Mouse (Mus musculus) lung, embryonic 15.5 days (tissue): Measurements from ENCODE around the gene Pax5. TPM values are rescaled to one million over a fixed set of nuclear protein-coding genes. Genes with fewer than 3 reads are reported as not detected.

Experiments used
- ATAC-seq: fragments of 200-750 bp; cut with Nextera tagmentation; 2 replicates; pipeline ENCODE4 v1.8.0; 2017; ENCODE audit warnings: moderate number of reproducible peaks, borderline replicate concordance; ENCODE audit not compliant: low FRiP score, low TSS enrichment; ENCODE audit errors: extremely low read depth
- H3K27ac ChIP-seq: fragments of 300-500 bp; sonication (generic); 2 replicates; pipeline ENCODE4 v1.5.1; 2015; ENCODE audit warnings: moderate library complexity, mild to moderate bottlenecking, inconsistent platforms
- H3K27me3 ChIP-seq: fragments of 300-500 bp; sonication (generic); 2 replicates; pipeline ENCODE4 v1.6.1; 2015; ENCODE audit warnings: inconsistent platforms
- H3K36me3 ChIP-seq: fragments of 300-500 bp; sonication (generic); 2 replicates; pipeline ENCODE4 v1.6.1; 2015; ENCODE audit warnings: inconsistent platforms
- H3K4me1 ChIP-seq: fragments of 300-500 bp; sonication (generic); 2 replicates; pipeline ENCODE4 v1.6.1; 2015; ENCODE audit warnings: inconsistent platforms
- H3K4me2 ChIP-seq: fragments of 300-500 bp; sonication (generic); 2 replicates; pipeline ENCODE4 v1.6.1; 2015; ENCODE audit warnings: inconsistent platforms, mild to moderate bottlenecking, moderate library complexity
- H3K4me3 ChIP-seq: fragments of 300-500 bp; sonication (generic); 2 replicates; pipeline ENCODE4 v1.5.1; 2015; ENCODE audit warnings: mild to moderate bottlenecking, inconsistent platforms
- H3K9ac ChIP-seq: fragments of 300-500 bp; sonication (generic); 2 replicates; pipeline ENCODE4 v1.6.1; 2015; ENCODE audit warnings: inconsistent platforms
- H3K9me3 ChIP-seq: fragments of 300-500 bp; sonication (generic); 2 replicates; pipeline ENCODE4 v1.6.1; 2016; ENCODE audit warnings: inconsistent platforms
- WGBS: fragments of 180-500 bp; shearing (Covaris S2); methylation state at CpG from one replicate; pipeline ENCODE4 v1.1.7; 2015; 5-methylcytosine and 5-hydroxymethylcytosine counted together
- polyA plus RNA-seq: library from polyadenylated mRNA; unstranded; fragments of >200 nt; fragmentation: Nextera tagmentation; extraction: Ambion mirVana; gene quantifications from 2 replicates; pipeline ENCODE4 v1.2.1, GENCODE M21; 2015

Pax5 gene
- polyA plus RNA-seq, 1 experiment from 2014 or later = not detected

DNA sequence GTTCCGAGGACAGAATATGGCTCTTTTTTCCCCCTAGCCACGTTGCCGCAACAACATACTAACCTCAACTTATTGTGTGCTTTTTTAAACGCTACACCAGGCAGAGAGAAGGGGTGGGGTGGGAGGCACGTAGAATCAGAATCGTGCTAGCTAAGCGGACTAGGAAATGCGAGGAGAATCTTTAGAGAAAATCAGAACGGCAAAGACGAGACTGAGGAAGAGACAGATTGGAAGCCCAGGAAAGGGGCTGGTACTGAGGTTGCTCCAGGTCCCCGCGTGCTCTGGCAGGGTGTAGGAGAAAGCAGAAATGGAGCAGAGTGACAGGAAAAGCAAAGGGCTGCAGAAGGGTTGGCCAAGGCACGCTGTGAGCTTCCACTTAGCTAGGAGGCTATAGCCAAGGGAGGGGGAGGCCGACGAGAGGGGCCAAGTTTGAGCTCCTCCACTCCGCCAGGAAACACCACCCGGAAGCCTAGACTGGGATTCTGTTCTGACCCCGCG lies 3.3 kb upstream of the Pax5 start:
- H3K4me1 ChIP-seq = peaks cover 13% of the 10 kb centered on the region
- no peak overlapping the region; the same call in 1 of the 2 replicates for H3K4me3 ChIP-seq
- no peak overlapping the region for H3K9ac ChIP-seq
- no peak overlapping the region for H3K27ac ChIP-seq
- peaks cover 94% of the 10 kb centered on the region for H3K27me3 ChIP-seq
- WGBS = under 1% methylated on average over 19 of the region's 19 CpGs
- H3K9me3 ChIP-seq = no peaks in the 10 kb centered on the region
- ATAC-seq = no peak
- H3K4me2 ChIP-seq = 0 out of 2 replicates have a peak overlapping the region, but pooled peaks have one; percentile 27
- H3K36me3 ChIP-seq = no peaks in the 10 kb centered on the region

DNA sequence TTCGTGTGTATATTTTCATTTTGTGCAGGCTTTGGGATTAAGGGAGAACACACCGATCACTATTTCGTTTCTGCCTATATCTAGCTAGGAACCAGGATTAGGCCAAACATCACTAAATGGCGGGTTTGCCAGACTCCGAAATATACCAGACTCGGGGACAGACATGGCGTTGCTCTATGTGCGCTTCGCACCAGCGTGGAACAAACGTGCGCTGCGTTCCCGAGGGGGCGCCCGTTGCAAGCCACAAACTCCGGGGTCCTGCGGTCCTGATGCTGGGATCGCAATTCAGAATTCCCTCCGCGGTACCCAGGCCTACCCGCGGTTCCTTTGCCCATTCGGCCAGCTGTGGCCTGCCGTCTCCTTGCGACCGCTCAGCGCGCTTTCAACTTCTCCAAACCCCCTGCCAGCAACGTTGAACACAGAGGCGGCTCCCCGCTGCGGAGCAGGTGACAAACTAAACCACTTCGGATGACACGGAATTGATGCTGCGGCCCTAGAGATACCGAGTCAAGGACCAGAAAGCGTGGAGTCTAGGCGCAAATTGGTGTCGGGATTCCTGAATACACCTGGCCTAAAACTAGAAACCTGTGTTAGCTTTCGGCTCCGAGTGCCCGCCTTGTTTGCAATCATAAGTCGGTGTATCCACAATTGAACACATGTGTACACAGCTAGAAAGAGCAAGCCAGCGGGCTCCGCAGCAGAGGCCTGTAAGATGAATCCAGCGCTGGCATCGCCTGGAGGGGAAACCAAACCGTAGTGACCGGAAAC lies 2.7 kb upstream of the Pax5 start:
- Histone ChIP-seq H3K9ac (no peak overlapping the region), H3K36me3 (no peaks in the 10 kb centered on the region), H3K4me3 (peak overlapping the region; percentile 17), H3K9me3 (no peaks in the 10 kb centered on the region), H3K27me3 (peaks cover 94% of the 10 kb centered on the region), H3K4me1 (peaks cover 13% of the 10 kb centered on the region), H3K27ac (no peak overlapping the region), H3K4me2 (peak overlapping the region; percentile 27)
- no peak for ATAC-seq
- WGBS = 1% methylated on average over 50 of the region's 50 CpGs

DNA sequence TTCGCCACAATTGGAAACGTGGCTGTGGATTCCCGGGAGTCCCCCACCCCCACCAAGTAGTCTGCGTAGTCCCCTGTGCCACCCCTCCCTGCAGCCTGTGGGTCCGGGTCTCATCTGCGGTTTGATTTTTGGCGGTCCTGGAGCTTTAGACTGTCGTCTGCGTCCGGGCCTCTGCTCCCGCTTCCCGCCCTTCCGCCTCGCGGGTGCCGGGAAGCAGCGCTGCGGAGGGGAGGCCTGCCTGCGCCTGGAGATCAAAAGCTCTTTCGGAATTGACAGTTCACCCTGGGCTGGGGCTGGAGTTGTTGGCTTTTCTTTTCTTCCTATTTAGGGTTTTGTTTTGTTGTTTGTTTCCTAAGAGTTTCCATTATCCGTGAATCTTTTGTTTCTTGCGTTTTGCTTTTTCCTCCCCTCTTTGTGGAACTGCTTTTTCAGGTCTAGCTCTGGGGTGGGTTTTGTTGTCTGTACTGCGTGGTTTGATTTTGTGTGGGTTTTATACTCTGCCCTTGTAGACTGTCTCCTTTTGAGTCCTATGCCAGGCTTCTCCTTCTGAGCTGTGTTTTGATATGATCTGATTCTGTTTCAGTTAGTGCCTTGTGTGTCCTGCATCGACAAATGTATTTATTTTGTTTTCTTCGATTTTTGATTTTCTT lies 1.9 kb upstream of the Pax5 start:
- H3K27ac ChIP-seq = no peak overlapping the region
- no peak for ATAC-seq
- no peak overlapping the region for H3K9ac ChIP-seq
- WGBS = under 1% methylated on average over 25 of the region's 25 CpGs
- peaks cover 13% of the 10 kb centered on the region for H3K4me1 ChIP-seq
- peak overlapping the region; percentile 40 for H3K4me2 ChIP-seq
- no peaks in the 10 kb centered on the region for H3K36me3 ChIP-seq
- H3K4me3 ChIP-seq = peak overlapping the region; percentile 15; the same call in 1 of the 2 replicates
- H3K9me3 ChIP-seq = no peaks in the 10 kb centered on the region
- H3K27me3 ChIP-seq = peaks cover 94% of the 10 kb centered on the region

DNA sequence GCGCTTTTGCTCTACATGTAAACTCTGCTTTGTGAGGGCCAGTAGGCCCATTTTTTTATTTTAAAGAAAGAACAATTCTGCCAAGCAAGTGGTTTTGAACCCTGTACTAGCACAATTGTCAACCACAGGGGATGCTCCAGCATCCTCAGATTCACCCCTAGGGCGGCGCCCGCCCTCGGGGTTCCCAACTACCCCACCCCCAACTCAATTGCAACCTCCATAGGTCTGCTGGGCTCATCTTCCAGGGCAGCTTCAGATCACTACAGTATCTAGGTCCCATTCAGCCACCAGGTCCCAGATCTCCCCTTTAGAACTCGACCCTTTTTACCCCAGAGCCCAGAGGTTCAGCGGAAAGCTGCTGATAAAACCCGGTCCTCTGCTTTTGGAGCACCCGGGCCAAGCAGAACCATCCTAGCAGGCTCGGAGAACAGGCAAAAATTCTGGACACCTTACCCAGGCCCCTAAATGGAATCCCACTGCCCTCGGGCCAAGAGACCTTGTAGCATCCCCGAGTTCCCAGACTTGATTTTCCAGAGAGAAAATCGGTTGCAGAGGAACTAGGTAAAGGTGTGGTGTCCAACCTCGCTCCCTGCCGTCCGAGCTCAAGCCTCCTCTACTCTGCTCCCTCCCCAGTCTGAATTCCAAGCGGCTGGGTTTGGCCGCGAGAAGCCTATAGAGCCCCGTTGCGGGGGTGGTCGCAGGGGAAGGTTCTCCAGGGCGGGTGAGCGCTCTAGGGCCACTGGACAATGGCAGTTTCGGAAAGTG lies 1.0 kb upstream of the Pax5 start:
- Histone ChIP-seq H3K27ac (no peak overlapping the region), H3K9ac (no peak overlapping the region), H3K27me3 (peaks cover 94% of the 10 kb centered on the region), H3K4me2 (peak overlapping the region; percentile 40; the same call in 1 of the 2 replicates), H3K4me3 (peak overlapping the region; percentile 15; the same call in 1 of the 2 replicates), H3K4me1 (peaks cover 13% of the 10 kb centered on the region), H3K9me3 (no peaks in the 10 kb centered on the region), H3K36me3 (no peaks in the 10 kb centered on the region)
- ATAC-seq = no peak
- 2% methylated on average over 25 of the region's 25 CpGs for WGBS

DNA sequence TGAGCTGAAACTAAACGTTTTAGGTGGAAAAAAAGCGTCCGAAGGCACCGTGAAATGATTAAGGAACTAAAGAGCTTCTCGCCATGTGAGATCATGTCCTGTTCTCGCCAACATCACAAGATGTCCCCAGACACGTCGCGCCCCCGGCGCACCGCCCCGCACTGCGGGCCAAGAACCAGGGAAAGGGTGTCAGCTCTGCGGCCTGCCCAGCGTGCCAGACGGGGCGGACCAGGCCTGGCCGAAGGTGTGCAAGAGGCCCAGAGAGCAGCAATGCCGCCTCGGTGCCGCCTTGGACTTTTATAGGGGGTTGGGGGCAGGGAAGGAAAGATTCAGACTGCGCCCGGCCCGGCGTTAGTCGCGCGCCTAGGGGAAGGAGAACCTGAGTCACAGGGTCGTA lies 412 bp upstream of the Pax5 start:
- Histone ChIP-seq H3K36me3 (no peaks in the 10 kb centered on the region), H3K27me3 (peaks cover 99% of the 10 kb centered on the region), H3K4me2 (no peak overlapping the region), H3K27ac (no peak overlapping the region), H3K4me3 (no peak overlapping the region), H3K4me1 (peaks cover 13% of the 10 kb centered on the region), H3K9ac (no peak overlapping the region), H3K9me3 (no peaks in the 10 kb centered on the region)
- WGBS = 2% methylated on average over 30 of the region's 30 CpGs
- no peak for ATAC-seq

DNA sequence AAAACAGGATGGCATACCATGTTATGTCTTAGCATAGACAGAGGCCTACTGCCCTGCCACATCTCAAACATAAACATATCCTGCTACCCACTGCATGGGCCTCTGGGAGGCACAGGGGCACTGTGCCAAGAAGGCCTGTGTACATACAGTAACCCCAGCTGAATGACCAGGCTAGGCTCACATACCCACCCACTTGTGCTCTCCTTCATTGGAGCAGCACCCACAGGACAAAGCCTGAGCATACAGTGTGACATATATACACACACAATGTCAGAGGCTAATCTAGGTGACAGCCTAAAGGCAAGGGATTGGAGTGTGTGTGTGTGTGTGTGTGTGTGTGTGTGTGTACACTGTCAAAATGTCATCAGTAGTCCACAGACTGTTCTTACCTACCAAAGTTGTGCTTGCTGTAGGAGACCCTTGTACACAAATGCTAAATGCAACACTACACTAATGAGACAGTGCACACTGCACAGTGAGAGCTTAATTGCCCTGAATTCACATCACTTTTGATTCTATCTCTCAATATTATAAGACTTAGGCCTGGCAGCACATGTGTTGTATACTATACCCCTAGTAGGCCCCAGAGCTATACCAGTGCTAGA lies 1.1 kb downstream of the Pax5 start:
- Histone ChIP-seq H3K4me2 (no peak overlapping the region), H3K9ac (no peak overlapping the region), H3K27me3 (peaks cover 99% of the 10 kb centered on the region), H3K4me1 (peaks cover 18% of the 10 kb centered on the region), H3K27ac (no peak overlapping the region), H3K9me3 (no peaks in the 10 kb centered on the region), H3K36me3 (no peaks in the 10 kb centered on the region), H3K4me3 (no peak overlapping the region)
- no peak for ATAC-seq

DNA sequence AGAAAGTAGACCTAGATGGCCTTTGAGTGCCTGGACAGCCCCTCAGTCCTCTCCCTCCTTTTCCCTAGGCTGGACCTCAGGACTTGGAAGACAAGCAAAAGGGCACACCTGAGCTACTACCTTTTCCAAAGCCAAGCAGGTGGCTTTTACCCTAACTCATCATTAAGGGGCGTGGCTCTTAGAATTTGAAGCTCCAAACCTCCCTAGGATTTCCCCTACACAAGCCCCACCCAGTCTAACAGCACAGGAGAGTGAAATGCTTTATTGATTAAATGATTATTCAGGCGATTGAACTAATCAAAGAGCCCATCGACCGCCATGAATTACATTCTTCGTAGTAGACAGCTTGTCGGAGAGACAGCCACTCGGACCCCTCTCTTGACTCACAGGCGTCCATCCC lies 2.0 kb downstream of the Pax5 start:
- H3K4me2 ChIP-seq = no peak overlapping the region
- no peak overlapping the region for H3K9ac ChIP-seq
- peaks cover 99% of the 10 kb centered on the region for H3K27me3 ChIP-seq
- WGBS = 44% methylated on average over 8 of the region's 8 CpGs
- H3K36me3 ChIP-seq = no peaks in the 10 kb centered on the region
- H3K9me3 ChIP-seq = no peaks in the 10 kb centered on the region
- H3K4me1 ChIP-seq = peaks cover 27% of the 10 kb centered on the region
- H3K27ac ChIP-seq = no peak overlapping the region
- H3K4me3 ChIP-seq = no peak overlapping the region
- ATAC-seq = no peak

DNA sequence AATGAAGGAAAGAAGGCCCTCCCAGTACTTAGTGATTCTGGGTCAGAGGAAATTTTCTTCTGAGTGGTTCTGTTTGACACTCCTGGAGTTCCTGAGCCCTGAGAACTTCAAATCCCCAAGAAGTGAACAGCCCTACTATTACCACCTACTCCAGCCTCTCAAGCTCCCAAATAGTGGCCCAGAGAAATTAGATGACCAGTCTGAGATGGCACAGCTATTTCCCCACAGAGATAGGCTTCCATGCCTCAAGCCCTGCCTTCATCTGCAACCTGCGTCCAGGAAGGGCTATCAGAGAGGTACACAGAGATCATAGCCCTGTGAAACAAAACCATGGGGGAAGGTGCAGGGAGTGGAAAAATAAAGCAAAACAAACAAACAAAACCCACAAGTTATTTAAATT lies 3.4 kb downstream of the Pax5 start:
- Histone ChIP-seq H3K36me3 (no peaks in the 10 kb centered on the region), H3K4me2 (no peak overlapping the region), H3K27me3 (peaks cover 99% of the 10 kb centered on the region), H3K27ac (no peak overlapping the region), H3K4me1 (peaks cover 23% of the 10 kb centered on the region), H3K9ac (no peak overlapping the region), H3K9me3 (no peaks in the 10 kb centered on the region), H3K4me3 (no peak overlapping the region)
- WGBS = 35% methylated on average over 1 of the region's 1 CpGs
- no peak for ATAC-seq

DNA sequence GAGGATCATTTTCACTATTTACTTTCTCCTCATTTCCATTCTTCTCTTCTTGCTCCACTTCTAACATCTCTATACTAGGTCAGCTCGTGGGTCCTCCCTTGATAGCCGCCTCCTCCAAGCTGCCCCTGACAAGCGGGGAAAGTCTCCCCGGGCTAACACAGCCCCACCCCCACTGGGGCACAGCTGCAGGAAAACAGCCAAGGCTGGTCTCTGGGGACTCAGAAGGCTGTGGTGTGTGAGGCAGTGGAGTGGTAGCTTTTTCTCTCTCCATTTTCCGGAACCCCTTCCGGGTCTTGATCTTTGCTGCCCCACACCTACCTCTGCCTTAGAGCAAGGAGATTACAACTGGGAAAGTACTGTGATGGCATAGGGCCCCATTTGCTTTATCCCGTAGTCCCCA lies 4.3 kb downstream of the Pax5 start:
- peaks cover 22% of the 10 kb centered on the region for H3K4me1 ChIP-seq
- no peaks in the 10 kb centered on the region for H3K36me3 ChIP-seq
- H3K27me3 ChIP-seq = peaks cover 99% of the 10 kb centered on the region
- WGBS = 6% methylated on average over 7 of the region's 7 CpGs
- no peak overlapping the region for H3K4me3 ChIP-seq
- no peak for ATAC-seq
- H3K9me3 ChIP-seq = no peaks in the 10 kb centered on the region
- no peak overlapping the region for H3K4me2 ChIP-seq
- no peak overlapping the region for H3K27ac ChIP-seq
- no peak overlapping the region for H3K9ac ChIP-seq

DNA sequence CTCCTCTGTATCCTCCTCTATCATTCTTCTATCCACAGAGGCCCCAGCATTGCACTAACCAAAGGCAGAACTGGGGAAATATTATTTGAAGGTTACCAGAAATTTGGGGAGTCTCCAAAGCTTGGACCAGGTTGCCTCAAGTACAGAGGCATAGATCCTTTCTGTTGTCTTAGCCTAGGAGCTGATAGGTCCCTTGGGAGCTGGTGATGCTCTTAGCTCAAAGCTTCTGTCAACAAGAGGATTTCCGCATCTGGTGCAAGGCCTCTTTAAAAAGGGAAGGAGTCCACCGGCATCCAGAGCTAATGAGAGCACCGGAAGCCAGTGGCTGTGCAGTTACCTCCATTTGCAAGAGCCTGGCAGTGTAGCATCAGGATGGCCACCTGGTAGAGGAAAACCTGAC lies 5.1 kb downstream of the Pax5 start:
- no peaks in the 10 kb centered on the region for H3K9me3 ChIP-seq
- no peaks in the 10 kb centered on the region for H3K36me3 ChIP-seq
- H3K27ac ChIP-seq = no peak overlapping the region
- peaks cover 19% of the 10 kb centered on the region for H3K4me1 ChIP-seq
- no peak overlapping the region for H3K4me2 ChIP-seq
- WGBS = 11% methylated on average over 3 of the region's 3 CpGs
- H3K4me3 ChIP-seq = no peak overlapping the region
- no peak for ATAC-seq
- peaks cover 100% of the 10 kb centered on the region for H3K27me3 ChIP-seq
- no peak overlapping the region for H3K9ac ChIP-seq

DNA sequence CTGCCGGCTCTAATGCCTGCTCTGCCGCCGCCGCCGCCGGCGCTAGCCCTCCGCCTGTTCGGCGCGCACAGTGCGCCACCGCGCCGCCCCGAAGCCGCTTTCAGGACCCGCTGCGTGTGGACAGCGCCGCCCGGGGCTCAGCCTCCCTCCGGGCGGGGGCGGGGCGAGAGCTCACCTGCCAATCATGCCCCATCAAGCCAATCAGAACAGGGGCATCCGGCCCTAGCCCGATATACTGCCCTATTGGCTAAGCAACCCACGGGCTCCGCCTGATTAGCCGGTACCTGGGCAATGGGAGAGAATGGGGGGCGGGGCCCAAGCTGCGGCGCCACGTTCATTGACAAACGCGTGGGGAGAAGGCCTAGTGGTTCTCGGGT lies 5.9 kb downstream of the Pax5 start:
- Histone ChIP-seq H3K4me1 (peaks cover 19% of the 10 kb centered on the region), H3K27me3 (peaks cover 100% of the 10 kb centered on the region), H3K4me3 (peak overlapping the region; percentile 31), H3K4me2 (peak overlapping the region; percentile 58), H3K36me3 (no peaks in the 10 kb centered on the region), H3K27ac (no peak overlapping the region), H3K9me3 (no peaks in the 10 kb centered on the region), H3K9ac (no peak overlapping the region)
- ATAC-seq = peak; percentile 95
- WGBS = 0% methylated on average over 38 of the region's 38 CpGs
